Mouse (Mus musculus) heart, postnatal 4 days (tissue): ENCODE measurements around the gene Sema4g. TPM values are rescaled to one million over a fixed set of nuclear protein-coding genes. Genes with fewer than 3 reads are reported as not detected.
A peak's percentile ranks its signal among the peaks of the same experiment; 100 is the strongest.

ENCODE experiments used
- DNase-seq: peaks from one replicate; pipeline ENCODE4 v3.0.0; 2021
- total RNA-seq, 2 experiments: library from RNA; stranded (reverse); gene quantifications; 2 replicates each; pipeline ENCODE4 v1.2.3; 2021

The Sema4g gene
- 1 to 10 TPM; 1.2 to 2.0 TPM for total RNA-seq

GRCm38 (mm10) chr19:44988831-44989566, at the start of gene Sema4g:
Sema4g (plus strand) TSS chr19:44989101.
- peak; percentile 43 for DNase-seq

GRCm38 (mm10) chr19:44959633-44960032, 29.3 kb upstream of the Sema4g start:
- DNase-seq, result no peak

- DNase-seq, result no peak
Measured at GRCm38 (mm10) chr19:44965978-44966377, 22.9 kb upstream of the Sema4g start.

- DNase-seq, result no peak
Measured at GRCm38 (mm10) chr19:44968329-44968728, 20.6 kb upstream of the Sema4g start.

GRCm38 (mm10) chr19:44976636-44977035, 12.3 kb upstream of the Sema4g start:
- DNase-seq, result no peak

GRCm38 (mm10) chr19:44977148-44977547, 11.8 kb upstream of the Sema4g start:
- DNase-seq, result no peak

- no peak for DNase-seq
Measured at GRCm38 (mm10) chr19:44980787-44981186, 8.1 kb upstream of the Sema4g start.

- no peak for DNase-seq
Measured at GRCm38 (mm10) chr19:44982477-44983115, 6.3 kb upstream of the Sema4g start.

GRCm38 (mm10) chr19:44983366-44983765, 5.5 kb upstream of the Sema4g start:
- DNase-seq, result no peak

DNA sequence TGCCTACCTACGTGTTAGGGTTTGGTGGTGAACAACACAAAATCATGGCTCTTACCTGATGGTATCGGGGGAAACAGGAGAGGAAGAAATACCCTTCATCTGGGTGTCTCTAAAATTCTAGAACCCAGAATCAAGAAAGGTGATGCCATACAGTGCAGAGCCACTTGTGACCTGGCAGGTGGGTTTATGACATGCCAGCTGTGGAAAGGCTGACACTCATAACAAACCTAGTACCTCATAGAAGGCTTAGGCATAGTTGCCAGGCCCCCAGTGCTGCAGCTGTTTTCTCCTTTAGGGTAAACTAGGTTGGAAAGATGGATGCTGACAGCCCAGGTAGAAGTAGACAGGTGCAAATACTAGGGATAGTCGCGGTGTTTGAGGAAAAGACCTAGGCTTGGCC, 4.5 kb upstream of the Sema4g start:
- DNase-seq, result no peak

GRCm38 (mm10) chr19:44985159-44985988, 3.5 kb upstream of the Sema4g start:
- no peak for DNase-seq

DNA sequence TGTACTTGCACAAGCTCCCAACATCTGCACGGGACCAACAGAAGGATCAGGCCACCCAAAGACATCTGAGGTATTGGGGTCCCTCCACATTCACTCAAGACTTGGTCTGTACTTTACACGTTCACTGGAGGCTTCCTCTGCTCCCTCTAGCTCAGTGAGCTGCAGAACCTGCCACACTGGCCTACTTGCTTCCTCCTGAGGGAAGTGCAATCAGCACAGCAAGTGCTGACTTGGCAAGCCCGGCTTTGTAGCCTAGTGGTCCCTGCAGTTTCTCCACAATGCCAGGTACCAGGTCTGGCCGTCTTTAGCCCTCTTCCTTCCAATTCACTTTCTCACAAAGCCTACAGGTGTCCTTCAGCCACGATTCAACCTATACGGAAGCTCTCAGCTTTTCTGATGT, 1.9 kb upstream of the Sema4g start:
- no peak for DNase-seq

GRCm38 (mm10) chr19:44987851-44988250, 1.1 kb upstream of the Sema4g start:
- no peak for DNase-seq

GRCm38 (mm10) chr19:44988321-44988720, 580 bp upstream of the Sema4g start:
- no peak for DNase-seq

GRCm38 (mm10) chr19:44989567-44990495, 930 bp downstream of the Sema4g start:
- no peak for DNase-seq

DNA sequence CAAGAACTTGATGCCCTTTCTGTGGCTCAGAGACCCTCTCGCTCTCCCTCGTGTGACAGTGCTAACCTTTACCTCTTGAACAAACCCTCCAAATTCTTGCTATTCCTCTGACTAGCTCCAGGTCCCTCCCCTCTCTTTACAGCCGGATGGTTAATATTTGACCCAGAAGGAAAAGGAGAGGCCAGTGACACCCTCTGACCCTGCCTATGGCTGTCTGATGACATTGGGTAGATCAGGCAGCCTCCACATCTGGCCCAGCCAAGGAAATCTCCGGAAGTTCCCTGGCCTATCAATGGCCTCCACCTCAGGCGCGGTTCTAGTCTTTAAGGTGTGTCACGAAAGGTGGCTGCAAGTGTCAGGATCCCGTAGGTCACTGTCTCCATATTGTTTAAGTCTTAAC, 2.1 kb downstream of the Sema4g start:
- no peak for DNase-seq

DNA sequence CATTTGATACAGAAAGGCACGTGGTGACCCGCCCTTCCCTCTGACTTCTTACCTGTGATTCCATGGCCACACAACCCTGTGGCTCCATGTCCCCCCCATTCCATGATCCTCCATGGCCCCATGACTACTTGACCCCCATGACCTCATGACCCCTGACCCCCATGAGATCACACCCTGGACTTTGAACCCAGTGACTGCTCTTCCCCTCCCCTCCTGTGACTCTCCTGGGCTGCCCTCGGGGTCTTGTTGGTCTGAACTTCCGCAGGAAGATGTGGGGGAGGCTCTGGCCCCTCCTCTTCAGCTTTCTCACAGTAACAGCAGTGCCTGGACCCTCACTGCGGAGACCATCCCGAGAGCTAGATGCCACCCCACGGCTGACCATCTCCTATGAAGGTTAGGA, 3.3 kb downstream of the Sema4g start:
- DNase-seq, result no peak

GRCm38 (mm10) chr19:44992712-44993111, 3.8 kb downstream of the Sema4g start:
- DNase-seq, result no peak

GRCm38 (mm10) chr19:44997786-44998185, 8.9 kb downstream of the Sema4g start:
- DNase-seq, result no peak

DNA sequence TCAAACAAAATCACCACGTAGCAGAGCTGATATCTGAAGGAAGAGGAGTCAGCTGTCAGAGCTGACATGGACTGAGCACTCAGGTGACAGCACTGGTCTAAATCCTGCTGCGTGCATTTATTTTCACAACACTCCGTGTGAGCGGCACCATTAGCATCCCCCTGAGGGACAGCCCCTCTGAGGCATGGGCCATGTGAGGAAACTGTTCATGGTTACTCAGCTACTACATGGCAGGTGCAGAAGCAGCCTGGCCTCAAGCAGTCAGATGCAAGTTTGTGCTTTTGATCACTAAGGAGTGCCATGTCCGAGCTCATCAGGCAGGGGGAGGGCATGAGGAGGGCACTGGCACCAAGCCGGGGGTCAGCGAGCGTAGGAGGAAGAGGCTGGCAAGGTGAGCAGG, 10.7 kb downstream of the Sema4g start:
- DNase-seq, result no peak

DNA sequence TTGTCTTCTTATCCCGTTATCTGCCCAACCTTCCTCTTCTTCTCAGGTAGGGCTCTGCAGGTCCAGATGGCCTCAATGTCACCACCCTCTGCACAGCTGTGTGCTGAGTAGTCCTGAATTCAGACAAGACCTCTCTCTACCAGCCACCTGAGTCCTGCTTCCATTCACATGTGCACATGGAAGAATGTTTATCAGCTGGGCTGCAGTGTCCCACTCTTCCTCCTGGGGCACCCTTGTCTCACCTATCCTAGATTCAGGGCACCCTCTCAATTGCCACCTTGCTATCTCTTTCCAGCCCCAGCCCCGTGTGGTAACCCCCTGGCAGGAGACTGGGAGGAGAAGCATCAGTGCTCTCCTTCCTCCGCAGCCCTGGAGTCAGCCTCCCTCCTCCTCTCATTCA, 13.4 kb downstream of the Sema4g start:
- DNase-seq, result no peak
